Mouse (Mus musculus): ENCODE measurements around the gene Zdhhc13.

The Zdhhc13 gene

GRCm38 (mm10) chr7:48841538-48841937, 52.7 kb downstream of the Zdhhc13 start:
- no peak for DNase-seq (ENCODE audit: low spot score in 2 of 2)

DNA sequence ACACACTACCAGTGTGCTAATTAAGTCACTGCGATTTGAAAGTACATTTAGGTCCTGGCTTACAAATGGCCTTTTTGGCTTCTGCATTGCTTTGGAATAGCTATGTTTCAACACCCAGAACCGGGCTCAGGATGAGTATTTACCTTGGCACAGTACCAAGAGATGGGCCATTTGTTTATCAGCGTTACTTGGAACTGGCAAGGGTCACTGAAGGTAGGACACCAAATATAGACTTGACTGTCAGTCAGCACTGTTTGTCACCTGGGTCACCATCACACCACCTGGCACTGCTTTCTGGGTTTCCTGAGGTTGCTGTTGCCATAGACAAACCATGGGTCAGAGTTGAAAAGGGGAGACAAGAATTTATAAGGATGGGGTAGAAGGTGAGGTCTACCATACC, 53.5 kb downstream of the Zdhhc13 start:
- DNase-seq (ENCODE audit: low spot score in 2 of 2), result no peak

- no peak for DNase-seq (ENCODE audit: low spot score in 2 of 2)
Observed at GRCm38 (mm10) chr7:48843541-48843940, 54.7 kb downstream of the Zdhhc13 start.

DNA sequence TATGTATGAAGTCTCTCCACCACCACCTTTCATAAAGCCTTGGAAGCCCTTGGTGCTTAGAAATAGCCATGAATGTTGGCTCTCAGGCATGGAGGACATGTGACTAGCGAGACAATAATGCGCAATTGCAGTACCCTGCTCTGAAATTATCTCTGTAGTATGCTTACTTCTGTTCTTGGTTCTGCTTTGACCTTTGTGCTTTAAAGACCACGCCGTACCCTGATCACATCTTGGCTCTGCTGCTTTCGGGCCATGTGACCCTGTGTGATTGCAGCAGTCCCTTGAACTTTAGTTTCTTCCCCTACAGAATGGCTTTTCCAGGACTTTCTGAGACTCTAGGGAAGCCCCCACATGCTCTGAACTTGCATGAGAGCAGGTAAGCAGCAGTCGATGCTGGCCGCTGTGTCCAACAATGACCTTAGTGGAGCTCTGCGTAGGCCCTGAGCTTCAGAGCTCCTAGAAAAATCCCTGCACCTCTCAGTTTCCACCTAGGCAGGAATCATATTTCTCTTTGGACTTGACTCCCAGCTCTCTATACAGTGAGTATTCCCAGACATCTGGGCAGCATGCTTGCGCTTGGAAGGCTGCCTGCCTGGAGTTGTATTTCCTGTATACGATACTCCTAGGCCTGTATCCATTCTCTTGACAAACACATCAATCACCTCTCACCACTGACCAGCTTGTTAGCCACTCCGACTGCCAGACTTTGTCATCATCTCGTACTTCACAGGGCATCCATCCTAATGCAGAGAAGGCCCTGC, 56.6 kb downstream of the Zdhhc13 start:
- DNase-seq (ENCODE audit: low spot score in 2 of 2), result no peak

DNA sequence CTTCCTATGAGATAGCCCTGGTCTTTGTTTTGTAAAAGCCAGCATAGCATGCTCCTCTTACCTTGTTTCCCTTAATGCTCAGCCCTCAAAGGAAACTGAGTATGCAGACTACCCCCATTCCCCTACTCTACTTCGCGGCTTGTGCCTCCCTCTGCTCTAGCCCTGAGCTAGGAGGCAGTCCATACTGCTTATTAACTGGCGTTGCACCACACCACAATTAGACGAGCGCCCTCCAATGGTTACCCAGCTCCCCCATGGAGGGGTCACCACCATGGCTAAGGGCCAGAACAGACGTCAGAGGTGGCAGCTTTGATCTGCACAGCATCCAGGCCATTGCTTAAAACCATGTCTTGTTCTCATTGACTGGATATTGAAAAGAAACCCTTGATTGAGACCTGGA, 58.0 kb downstream of the Zdhhc13 start:
- no peak for DNase-seq (ENCODE audit: low spot score in 2 of 2)

GRCm38 (mm10) chr7:48847820-48848650, 59.2 kb downstream of the Zdhhc13 start, which contains the start of gene Csrp3:
Csrp3 (minus strand) TSS chr7:48848033.
- no peak for DNase-seq (ENCODE audit: low spot score in 2 of 2)

GRCm38 (mm10) chr7:48851529-48852104, 62.8 kb downstream of the Zdhhc13 start:
- no peak for DNase-seq (ENCODE audit: low spot score in 2 of 2)

- no peak for DNase-seq (ENCODE audit: low spot score in 2 of 2)
Observed at GRCm38 (mm10) chr7:48853496-48853895, 64.7 kb downstream of the Zdhhc13 start.

DNA sequence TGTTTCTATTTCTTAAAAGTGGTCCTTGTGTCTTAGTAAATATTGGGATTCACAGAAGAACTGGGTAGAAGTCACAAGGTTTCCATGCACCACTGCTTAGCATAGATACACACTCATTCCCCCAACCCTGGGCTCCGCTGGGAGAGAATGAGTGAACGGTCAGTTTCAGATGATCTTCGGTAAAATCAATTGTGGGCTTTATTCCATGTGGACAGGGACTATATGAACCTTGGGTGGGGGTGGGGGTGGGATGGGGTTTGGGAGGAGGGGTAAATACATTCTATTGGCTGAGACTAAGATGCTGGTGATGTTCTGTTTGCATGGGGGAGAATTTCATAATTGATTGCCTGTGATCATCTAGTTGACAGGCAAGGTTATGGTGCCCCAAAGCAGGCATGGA, 66.7 kb downstream of the Zdhhc13 start:
- DNase-seq (ENCODE audit: low spot score in 2 of 2), result no peak

- no peak for DNase-seq (ENCODE audit: low spot score in 2 of 2)
Observed at GRCm38 (mm10) chr7:48858257-48858656, 69.5 kb downstream of the Zdhhc13 start.

DNA sequence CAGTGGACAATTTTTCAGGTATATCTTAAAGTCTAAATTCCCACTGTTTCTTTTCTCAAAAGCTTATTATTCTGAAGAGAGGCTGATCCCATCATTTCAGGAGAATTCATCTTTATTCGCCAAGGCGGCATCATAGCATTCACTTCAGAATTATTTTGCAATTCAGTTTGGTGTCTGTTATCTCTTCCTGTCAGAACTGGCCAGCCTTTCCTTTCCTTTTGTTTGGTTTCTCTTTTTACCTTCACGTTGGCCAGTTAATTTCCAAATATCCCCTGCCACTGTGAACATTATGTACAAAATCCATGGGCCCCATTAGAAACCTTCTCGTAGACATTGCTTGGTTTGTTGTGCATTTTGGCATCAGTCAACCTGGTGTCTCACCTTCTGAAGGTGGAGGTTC, 70.6 kb downstream of the Zdhhc13 start:
- DNase-seq (ENCODE audit: low spot score in 2 of 2), result no peak

DNA sequence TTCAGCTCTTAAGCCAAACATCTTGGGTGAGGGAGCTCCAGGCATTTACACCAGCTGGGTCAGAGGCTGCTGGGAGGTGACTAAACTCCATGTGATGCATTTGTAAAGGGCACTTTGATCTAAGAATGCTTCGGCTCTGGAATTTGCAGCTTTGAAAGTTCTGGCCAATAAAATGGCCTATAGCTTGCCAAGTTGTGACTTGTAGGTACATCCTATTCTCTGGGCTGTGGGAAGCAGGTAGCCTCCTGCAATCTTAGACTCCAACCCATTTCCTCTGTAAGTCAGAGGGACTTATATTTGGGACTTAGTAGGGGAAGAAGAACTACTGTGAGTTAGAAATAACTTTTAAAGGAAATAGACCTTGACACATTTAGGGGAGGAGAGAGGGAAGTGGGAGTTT, 72.1 kb downstream of the Zdhhc13 start:
- DNase-seq (ENCODE audit: low spot score in 2 of 2), result no peak

DNA sequence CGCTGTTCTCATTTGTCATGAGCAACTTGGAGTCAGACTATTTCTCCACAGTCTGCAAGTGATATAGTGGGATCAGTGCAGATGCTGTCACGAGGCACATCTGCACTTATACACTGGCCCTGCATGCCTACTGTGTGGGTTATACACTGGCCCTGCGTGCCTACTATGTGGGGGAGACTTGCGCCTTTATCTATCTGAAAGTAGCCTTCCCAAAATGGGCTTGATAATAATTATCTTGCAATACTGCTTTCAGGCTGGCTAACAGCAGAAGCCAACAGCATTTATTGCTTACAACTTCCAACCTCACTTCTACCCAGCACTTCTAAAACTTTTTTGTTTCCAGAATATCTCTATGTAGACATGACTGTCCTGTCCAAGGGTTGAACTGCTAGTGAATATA, 73.0 kb downstream of the Zdhhc13 start:
- no peak for DNase-seq (ENCODE audit: low spot score in 2 of 2)

DNA sequence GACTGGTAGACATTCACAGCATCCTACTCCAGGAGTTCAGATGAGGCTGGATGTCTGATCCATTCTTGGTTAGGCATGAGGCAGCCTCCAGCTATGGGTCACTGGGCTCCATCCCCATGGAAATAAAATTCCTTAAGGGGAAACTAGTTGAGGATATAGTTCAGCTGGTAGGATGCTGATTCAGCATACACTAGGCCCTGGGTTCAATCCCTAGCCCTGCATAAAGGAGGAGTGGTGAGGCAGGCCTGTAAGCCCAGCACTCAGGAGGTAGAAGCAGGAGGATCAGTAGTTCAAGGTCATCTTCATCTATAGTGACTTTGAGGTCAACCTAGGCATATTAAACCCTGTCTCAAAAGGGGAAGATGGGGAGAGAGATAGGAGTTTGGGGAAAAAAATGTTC, 75.4 kb downstream of the Zdhhc13 start:
- no peak for DNase-seq (ENCODE audit: low spot score in 2 of 2)

GRCm38 (mm10) chr7:48864671-48865458, 76.1 kb downstream of the Zdhhc13 start:
- DNase-seq (ENCODE audit: low spot score in 2 of 2), result no peak

DNA sequence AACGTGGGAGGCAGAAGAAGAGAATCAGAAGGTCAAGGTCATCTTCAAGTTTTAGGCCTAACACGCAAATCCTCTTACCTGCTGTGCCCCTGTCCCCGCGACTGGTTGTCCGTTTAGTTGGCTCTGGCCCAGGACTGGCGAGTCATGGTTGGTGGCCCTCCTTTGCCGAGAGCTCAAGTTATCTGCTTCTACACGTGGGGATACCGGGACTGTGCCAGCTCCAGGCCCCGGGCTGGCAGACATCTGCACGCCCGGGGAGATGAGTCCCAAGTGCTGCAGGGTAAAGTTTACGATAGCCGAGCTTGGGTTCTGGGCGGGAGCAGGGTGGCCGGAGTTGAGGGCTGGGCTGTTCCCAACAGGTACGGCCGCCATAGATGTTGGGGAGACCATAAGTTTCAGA, 78.8 kb downstream of the Zdhhc13 start:
- DNase-seq (ENCODE audit: low spot score in 2 of 2), result no peak

GRCm38 (mm10) chr7:48870144-48870543, 81.3 kb downstream of the Zdhhc13 start:
- DNase-seq (ENCODE audit: low spot score in 2 of 2), result no peak

- DNase-seq (ENCODE audit: low spot score in 2 of 2), result no peak
Observed at GRCm38 (mm10) chr7:48870579-48871180, 81.9 kb downstream of the Zdhhc13 start.

DNA sequence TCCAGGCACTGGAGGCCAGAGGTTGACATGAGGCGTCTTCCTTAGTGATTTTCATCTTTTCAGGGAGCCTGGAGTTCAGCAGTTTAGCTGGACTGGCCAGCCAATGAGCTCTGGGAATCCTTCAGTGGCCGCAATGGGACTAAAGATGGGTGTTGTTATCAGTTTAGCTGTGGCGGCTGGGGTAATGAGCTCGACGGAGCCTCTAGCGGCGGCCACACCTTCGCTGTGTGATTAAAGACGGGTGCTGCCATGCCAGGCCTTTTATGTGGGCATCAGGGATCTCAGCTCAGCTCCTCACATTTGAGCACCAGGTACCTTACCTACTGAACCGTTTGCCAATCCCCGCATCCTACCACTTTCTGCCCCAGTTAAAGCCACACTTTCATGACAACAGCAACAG, 82.5 kb downstream of the Zdhhc13 start:
- DNase-seq (ENCODE audit: low spot score in 2 of 2), result no peak

GRCm38 (mm10) chr7:48875096-48875495, 86.3 kb downstream of the Zdhhc13 start:
- DNase-seq (ENCODE audit: low spot score in 2 of 2), result no peak

DNA sequence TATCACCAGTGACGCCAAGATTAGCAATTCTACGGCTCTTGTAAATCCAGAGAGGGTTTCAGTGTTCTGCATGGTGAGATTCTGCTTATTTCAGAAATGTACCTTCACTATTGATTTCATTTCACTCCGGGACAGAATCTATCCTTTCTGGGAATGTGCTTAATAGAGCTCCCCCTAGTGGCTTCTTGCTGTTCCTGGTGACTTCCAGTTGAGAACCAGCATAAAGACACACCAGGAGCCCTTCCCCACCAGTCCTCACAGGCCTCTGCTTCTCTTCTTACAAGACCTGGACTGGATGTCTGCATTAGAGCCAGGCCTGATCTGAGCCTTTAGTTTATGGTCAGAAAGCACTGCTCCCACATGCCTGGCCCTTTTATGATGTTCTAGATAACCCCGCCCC, 87.7 kb downstream of the Zdhhc13 start:
- peak; percentile 34 to 41 for DNase-seq (ENCODE audit: low spot score in 2 of 2)

All from natural killer cell, adult 2 months (primary cell).